Mouse (Mus musculus) limb, embryonic 12.5 days (tissue): Measurements from ENCODE around the gene Cd244a. TPM values are rescaled to one million over a fixed set of nuclear protein-coding genes. Genes with fewer than 3 reads are reported as not detected.

Experiments
- ATAC-seq: fragments of 200-750 bp; cut with Nextera tagmentation; 2 replicates; pipeline ENCODE4 v1.8.0; 2017; ENCODE audit warnings: low read depth, moderate TSS enrichment; ENCODE audit not compliant: insufficient number of reproducible peaks, insufficient read depth, low FRiP score, low TSS enrichment
- H3K27ac ChIP-seq: fragments of 300-500 bp; sonication (generic); 2 replicates; pipeline ENCODE4 v1.5.1; 2016; ENCODE audit warnings: mild to moderate bottlenecking, moderate library complexity
- H3K27me3 ChIP-seq: fragments of 300-500 bp; sonication (generic); 2 replicates; pipeline ENCODE4 v1.6.1; 2016; ENCODE audit warnings: mild to moderate bottlenecking, moderate library complexity
- H3K36me3 ChIP-seq: fragments of 300-500 bp; sonication (generic); 2 replicates; pipeline ENCODE4 v1.6.1; 2016; ENCODE audit warnings: mild to moderate bottlenecking, moderate library complexity
- H3K4me1 ChIP-seq: fragments of 300-500 bp; sonication (generic); replicated peaks from 2 replicates; pipeline ENCODE4 v1.6.1; 2016
- H3K4me2 ChIP-seq: fragments of 300-500 bp; sonication (generic); 2 replicates; pipeline ENCODE4 v1.6.1; 2016; ENCODE audit warnings: mild to moderate bottlenecking, moderate library complexity
- H3K4me3 ChIP-seq: fragments of 300-500 bp; sonication (generic); replicated peaks from 2 replicates; pipeline ENCODE4 v1.5.1; 2016; ENCODE audit warnings: mild to moderate bottlenecking
- H3K9ac ChIP-seq: fragments of 300-500 bp; sonication (generic); replicated peaks from 2 replicates; pipeline ENCODE4 v1.6.1; 2016; ENCODE audit warnings: mild to moderate bottlenecking, moderate library complexity
- H3K9me3 ChIP-seq: fragments of 300-500 bp; sonication (generic); 2 replicates; pipeline ENCODE4 v1.6.1; 2016; ENCODE audit warnings: mild to moderate bottlenecking, moderate library complexity
- WGBS: fragments of 180-500 bp; shearing (Covaris S2); methylation state at CpG from one replicate; pipeline ENCODE4 v1.1.7; 2016; 5-methylcytosine and 5-hydroxymethylcytosine counted together
- microRNA-seq: library from miRNA; unstranded; fragments of <30 nt; microRNA quantifications from one replicate; pipeline ENCODE4, GENCODE M21; 2017
- polyA plus RNA-seq: library from polyadenylated mRNA; unstranded; fragments of >200 nt; fragmentation: Nextera tagmentation; extraction: Ambion mirVana; gene quantifications from 2 replicates; pipeline ENCODE4 v1.2.1, GENCODE M21; 2016

The Cd244a gene
- polyA plus RNA-seq, 1 experiment from 2014 or later: 0.10 TPM

DNA sequence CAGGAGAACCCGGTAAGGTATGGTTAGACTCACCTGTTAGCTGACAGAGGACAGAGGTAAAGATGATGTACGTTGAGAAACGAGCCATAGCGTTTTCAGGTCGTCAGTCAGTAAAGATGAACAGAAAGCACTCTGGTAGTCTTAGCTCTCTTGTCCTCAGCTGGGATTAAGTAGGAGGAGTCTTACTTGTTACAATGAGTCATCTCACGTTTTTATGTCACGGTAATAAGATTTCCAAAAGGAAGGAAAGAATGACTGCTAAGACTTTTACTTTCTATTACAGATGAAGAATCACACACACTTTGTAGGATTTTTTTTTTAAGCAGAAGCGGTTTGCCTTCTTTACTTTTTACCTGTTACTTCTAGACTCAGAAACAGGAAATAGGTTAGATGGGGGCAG lies 89.8 kb downstream of the Cd244a start:
- no peaks in the 10 kb centered on the region for H3K27me3 ChIP-seq
- no peak overlapping the region for H3K4me3 ChIP-seq
- WGBS: 83% methylated on average over 8 of the region's 8 CpGs

DNA sequence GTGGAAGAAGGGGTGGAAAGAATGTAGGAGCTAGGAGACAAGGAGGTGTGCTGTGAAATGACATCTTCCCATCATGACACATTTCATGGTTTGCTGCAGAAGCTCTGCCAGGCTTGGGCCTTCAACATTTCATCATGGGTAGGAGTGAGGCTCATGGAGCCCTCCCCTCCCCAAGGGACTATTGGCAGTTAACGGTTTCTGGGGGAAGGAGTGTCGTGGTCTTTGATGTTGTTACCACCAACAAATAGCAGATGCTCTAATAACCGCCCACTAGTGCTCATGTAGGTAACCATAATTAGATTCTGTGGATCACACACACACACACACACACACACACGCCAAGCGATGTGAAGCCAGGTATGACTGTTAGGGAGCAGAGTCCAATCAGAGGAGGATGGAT lies 93.7 kb downstream of the Cd244a start, which contains the start of gene Slamf7:
Gene Slamf7, minus strand, starts transcription at position 302 of the 400 bp plus-strand sequence.
- WGBS: 80% methylated on average over 5 of the region's 5 CpGs
- H3K9ac ChIP-seq: no peak within 1 kb of the TSS

More for the DNA sequence above, 89.8 kb downstream of the Cd244a start:
- Histone ChIP-seq H3K4me1 (no peaks in the 10 kb centered on the region), H3K9ac (no peak overlapping the region), H3K9me3 (no peaks in the 10 kb centered on the region), H3K4me2 (no peak overlapping the region), H3K36me3 (no peaks in the 10 kb centered on the region), H3K27ac (no peak overlapping the region)
- no peak for ATAC-seq

GRCm38 (mm10) chr1:171658561-171658991 lies 99.6 kb downstream of the Cd244a start:
- H3K9ac ChIP-seq: no peak overlapping the region
- H3K4me3 ChIP-seq: no peak overlapping the region
- no peak overlapping the region for H3K4me2 ChIP-seq
- no peaks in the 10 kb centered on the region for H3K36me3 ChIP-seq
- no peak for ATAC-seq
- no peaks in the 10 kb centered on the region for H3K27me3 ChIP-seq
- H3K4me1 ChIP-seq: no peaks in the 10 kb centered on the region
- no peaks in the 10 kb centered on the region for H3K9me3 ChIP-seq
- H3K27ac ChIP-seq: no peak overlapping the region
- WGBS: 80% methylated on average over 5 of the region's 5 CpGs

More for the DNA sequence above, 93.7 kb downstream of the Cd244a start, which contains the start of gene Slamf7:
- no peak within 1 kb of the TSS for H3K27ac ChIP-seq
- ATAC-seq: no peak
- no peaks in the 10 kb centered on the region for H3K36me3 ChIP-seq
- no peak within 1 kb of the TSS for H3K4me2 ChIP-seq
- no peak within 1 kb of the TSS for H3K4me3 ChIP-seq
- H3K4me1 ChIP-seq: no peaks in the 10 kb centered on the region
- H3K9me3 ChIP-seq: no peaks in the 10 kb centered on the region
- no peaks in the 10 kb centered on the region for H3K27me3 ChIP-seq

Small RNA genes within 50 kb of the gene (microRNA-seq; reads per million reads assigned to microRNA genes)
- not detected for gene Mir7683

Other genes starting within 250 kb of the Cd244a start
- gene Dedd, start 230.0 kb upstream of the Cd244a start, polyA plus RNA-seq: 59.2 and 62.9 TPM in 2 replicates
- 43.8 and 43.9 TPM in 2 replicates for gene Nit1, start 213.5 kb upstream of the Cd244a start, polyA plus RNA-seq
- 123 and 128 TPM in 2 replicates for gene Pfdn2, start 213.5 kb upstream of the Cd244a start, polyA plus RNA-seq
- 2.0 and 2.2 TPM in 2 replicates for gene Klhdc9, start 198.4 kb upstream of the Cd244a start, polyA plus RNA-seq
- gene Nectin4, start 189.1 kb upstream of the Cd244a start, polyA plus RNA-seq: 6.2 and 7.8 TPM in 2 replicates
- gene Arhgap30, start 170.2 kb upstream of the Cd244a start, polyA plus RNA-seq: 0.75 and 0.91 TPM in 2 replicates
- 113 and 123 TPM in 2 replicates for gene Usf1, start 147.9 kb upstream of the Cd244a start, polyA plus RNA-seq
- 7.5 and 7.7 TPM in 2 replicates for gene Tstd1, start 140.3 kb upstream of the Cd244a start, polyA plus RNA-seq
- gene F11r, start 121.7 kb upstream of the Cd244a start, polyA plus RNA-seq: 32.9 and 36.8 TPM in 2 replicates
- gene Alyref2, start 55.7 kb upstream of the Cd244a start, polyA plus RNA-seq: 11.7 and 12.6 TPM in 2 replicates
- gene Itln1, start 23.9 kb upstream of the Cd244a start, polyA plus RNA-seq: not detected in 2 replicates
- 0.14 and 0.20 TPM in 2 replicates for gene Ly9, start 48.2 kb downstream of the Cd244a start, polyA plus RNA-seq
- gene Slamf7, start 93.8 kb downstream of the Cd244a start, polyA plus RNA-seq: not detected in 2 replicates
- 0.40 and 0.78 TPM in 2 replicates for gene Cd48, start 122.8 kb downstream of the Cd244a start, polyA plus RNA-seq
- gene Slamf1, start 207.9 kb downstream of the Cd244a start, polyA plus RNA-seq: 0.18 and 0.35 TPM in 2 replicates